Mouse (Mus musculus): ENCODE results near the gene Fam117a.

- TF ChIP-seq USF2 (IDR thresholded peaks at IDR 0.05; ENCODE audit: borderline replicate concordance in 1 of 2, insufficient read depth in 1 of 2, low read depth in 1 of 2, low read length in 2 of 2) (no peak), TCF12 (IDR thresholded peaks at IDR 0.05; ENCODE audit: low read depth, low read length) (no peak), MXI1 (IDR thresholded peaks at IDR 0.05; ENCODE audit: low read depth, low read length) (no peak), SMC3 (IDR thresholded peaks at IDR 0.05; ENCODE audit: low read depth, low read length) (no peak), ZC3H11A (IDR thresholded peaks at IDR 0.05; ENCODE audit: low read depth, low read length) (no peak), CTCF (IDR thresholded peaks at IDR 0.05 in 2 of 3, conservative IDR thresholded peaks at IDR 0.05 in 1 of 3; ENCODE audit: control insufficient read depth in 1 of 3, insufficient read depth in 1 of 3, low read depth in 2 of 3, low read length in 3 of 3, poor library complexity in 1 of 3, severe bottlenecking in 1 of 3) (no peak), E2F4 (IDR thresholded peaks at IDR 0.05; ENCODE audit: borderline replicate concordance, low read depth, low read length) (no peak), EP300 (IDR thresholded peaks at IDR 0.05; ENCODE audit: low read depth in 1 of 2, low read length in 2 of 2) (no peak), TAL1 (IDR thresholded peaks at IDR 0.05; ENCODE audit: low read length) (no peak), NELFE (IDR thresholded peaks at IDR 0.05; ENCODE audit: low read depth, low read length) (no peak)
Measured at GRCm38 (mm10) chr11:95392223-95392667, 55.4 kb downstream of the Fam117a start.
